Mouse (Mus musculus) kidney, embryonic 15.5 days (tissue): Measurements from ENCODE around the gene E130114P18Rik. TPM values are rescaled to one million over a fixed set of nuclear protein-coding genes. Genes with fewer than 3 reads are reported as not detected.
A peak's percentile ranks its signal among the peaks of the same experiment; 100 is the strongest.

Source experiments
- ATAC-seq: fragments of 200-750 bp; cut with Nextera tagmentation; replicated peaks from 2 replicates; pipeline ENCODE4 v1.8.0; 2017; ENCODE audit warnings: moderate TSS enrichment; ENCODE audit not compliant: low FRiP score
- H3K27ac ChIP-seq: fragments of 300-500 bp; sonication (generic); 2 replicates; pipeline ENCODE4 v1.5.1; 2015; ENCODE audit warnings: mild to moderate bottlenecking, inconsistent platforms
- H3K27me3 ChIP-seq: fragments of 300-500 bp; sonication (generic); 2 replicates; pipeline ENCODE4 v1.6.1; 2015; ENCODE audit warnings: inconsistent platforms
- H3K36me3 ChIP-seq: fragments of 300-500 bp; sonication (generic); 2 replicates; pipeline ENCODE4 v1.6.1; 2015; ENCODE audit warnings: inconsistent platforms
- H3K4me1 ChIP-seq: fragments of 300-500 bp; sonication (generic); 2 replicates; pipeline ENCODE4 v1.6.1; 2015; ENCODE audit warnings: inconsistent platforms
- H3K4me2 ChIP-seq: fragments of 300-500 bp; sonication (generic); 2 replicates; pipeline ENCODE4 v1.6.1; 2015; ENCODE audit warnings: moderate library complexity, mild to moderate bottlenecking, inconsistent platforms
- H3K4me3 ChIP-seq: fragments of 300-500 bp; sonication (generic); replicated peaks from 2 replicates; pipeline ENCODE4 v1.5.1; 2015; ENCODE audit warnings: mild to moderate bottlenecking, inconsistent platforms
- H3K9ac ChIP-seq: fragments of 300-500 bp; sonication (generic); 2 replicates; pipeline ENCODE4 v1.6.1; 2015; ENCODE audit warnings: mild to moderate bottlenecking, inconsistent platforms
- H3K9me3 ChIP-seq: fragments of 300-500 bp; sonication (generic); replicated peaks from 2 replicates; pipeline ENCODE4 v1.6.1; 2016; ENCODE audit warnings: inconsistent platforms
- WGBS: fragments of 180-500 bp; shearing (Covaris S2); methylation state at CpG from one replicate; pipeline ENCODE4 v1.1.7; 2015; ENCODE audit warnings: mixed read lengths; 5-methylcytosine and 5-hydroxymethylcytosine counted together
- polyA plus RNA-seq: library from polyadenylated mRNA; unstranded; fragments of >200 nt; fragmentation: Nextera tagmentation; extraction: Ambion mirVana; gene quantifications from 2 replicates; pipeline ENCODE4 v1.2.1, GENCODE M21; 2015

The E130114P18Rik gene
- polyA plus RNA-seq, 1 experiment from 2014 or later = 0.51 TPM

DNA sequence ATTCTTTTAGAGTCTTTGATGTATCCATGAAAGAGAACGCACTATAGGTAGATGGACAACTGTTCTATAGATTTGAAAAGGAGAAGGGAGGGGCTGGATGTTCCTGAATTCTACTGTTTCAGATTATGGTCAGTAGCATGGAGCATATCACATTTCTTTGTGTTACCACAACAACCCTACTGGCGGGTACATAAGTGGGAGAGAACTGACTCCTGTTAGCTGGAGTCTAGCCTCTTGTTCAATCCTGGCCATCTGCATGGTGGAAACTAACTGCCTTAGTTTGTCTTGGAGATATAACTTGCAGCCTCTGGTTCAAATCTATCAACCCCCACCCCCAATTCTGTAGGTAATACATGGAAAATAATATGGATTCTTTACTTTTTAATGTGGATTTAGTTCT, 4.1 kb downstream of the E130114P18Rik start:
- peak overlapping the region; percentile 48; the same call in 1 of the 2 replicates for H3K4me3 ChIP-seq
- WGBS = 59% methylated on average over 2 of the region's 2 CpGs

GRCm38 (mm10) chr4:97773110-97773593, 4.7 kb downstream of the E130114P18Rik start:
- Histone ChIP-seq H3K4me3 (peak overlapping the region; percentile 48), H3K9me3 (no peaks in the 10 kb centered on the region), H3K9ac (no peak overlapping the region), H3K4me1 (peaks cover 40% of the 10 kb centered on the region), H3K4me2 (peak overlapping the region; percentile 63), H3K27ac (peak overlapping the region; percentile 94), H3K36me3 (no peaks in the 10 kb centered on the region), H3K27me3 (peaks cover 42% of the 10 kb centered on the region)
- ATAC-seq = peak; percentile 69
- under 1% methylated on average over 14 of the region's 14 CpGs for WGBS

More for the DNA sequence above, 4.1 kb downstream of the E130114P18Rik start:
- H3K4me2 ChIP-seq = peak overlapping the region; percentile 63
- H3K36me3 ChIP-seq = no peaks in the 10 kb centered on the region
- H3K9ac ChIP-seq = no peak overlapping the region
- H3K27me3 ChIP-seq = peaks cover 44% of the 10 kb centered on the region
- H3K27ac ChIP-seq = peak overlapping the region; percentile 68
- H3K9me3 ChIP-seq = no peaks in the 10 kb centered on the region
- no peak for ATAC-seq
- H3K4me1 ChIP-seq = peaks cover 47% of the 10 kb centered on the region

- H3K36me3 ChIP-seq = no peaks in the 10 kb centered on the region
- H3K9me3 ChIP-seq = no peaks in the 10 kb centered on the region
- H3K4me1 ChIP-seq = peaks cover 36% of the 10 kb centered on the region
- peaks cover 37% of the 10 kb centered on the region for H3K27me3 ChIP-seq
- peak within 1 kb of the TSS; percentile 63 for H3K4me2 ChIP-seq
- H3K9ac ChIP-seq = peak within 1 kb of the TSS; percentile 37
- peak within 1 kb of the TSS; percentile 94 for H3K27ac ChIP-seq
- 0% methylated on average over 9 of the region's 9 CpGs for WGBS
- H3K4me3 ChIP-seq = peak within 1 kb of the TSS; percentile 48
- ATAC-seq = no peak
Observed at GRCm38 (mm10) chr4:97772641-97773040, 5.2 kb downstream of the E130114P18Rik start, which contains the start of gene Nfia. TSS of gene Nfia (plus strand) at chr4:97772734.

DNA sequence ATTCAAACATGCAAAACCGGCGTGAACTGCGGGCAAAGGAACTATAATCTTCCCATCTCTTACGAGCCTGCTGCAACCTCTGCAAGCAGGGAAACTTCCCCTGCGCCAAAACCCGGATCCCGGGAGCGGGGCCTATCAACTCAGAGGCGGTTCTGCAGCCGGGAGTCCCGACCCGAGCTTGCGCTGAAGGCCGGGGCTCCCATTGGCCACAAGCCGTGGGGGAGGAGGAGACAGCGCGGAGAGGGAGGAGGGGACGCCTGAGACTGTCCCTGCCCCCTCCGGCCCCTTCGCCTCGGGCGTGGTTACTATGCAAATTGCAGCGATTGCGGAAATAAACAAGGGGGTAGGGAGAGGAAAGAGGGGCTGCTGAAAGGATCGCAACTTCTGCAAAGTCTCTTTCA, 5.8 kb downstream of the E130114P18Rik start:
- no peaks in the 10 kb centered on the region for H3K36me3 ChIP-seq
- peaks cover 33% of the 10 kb centered on the region for H3K27me3 ChIP-seq
- peak overlapping the region; percentile 63 for H3K4me2 ChIP-seq
- H3K4me3 ChIP-seq = peak overlapping the region; percentile 48
- H3K9ac ChIP-seq = peak overlapping the region; percentile 37
- peaks cover 32% of the 10 kb centered on the region for H3K4me1 ChIP-seq
- WGBS = under 1% methylated on average over 25 of the region's 25 CpGs
- peak; percentile 97 for ATAC-seq
- peak overlapping the region; percentile 94 for H3K27ac ChIP-seq
- no peaks in the 10 kb centered on the region for H3K9me3 ChIP-seq

DNA sequence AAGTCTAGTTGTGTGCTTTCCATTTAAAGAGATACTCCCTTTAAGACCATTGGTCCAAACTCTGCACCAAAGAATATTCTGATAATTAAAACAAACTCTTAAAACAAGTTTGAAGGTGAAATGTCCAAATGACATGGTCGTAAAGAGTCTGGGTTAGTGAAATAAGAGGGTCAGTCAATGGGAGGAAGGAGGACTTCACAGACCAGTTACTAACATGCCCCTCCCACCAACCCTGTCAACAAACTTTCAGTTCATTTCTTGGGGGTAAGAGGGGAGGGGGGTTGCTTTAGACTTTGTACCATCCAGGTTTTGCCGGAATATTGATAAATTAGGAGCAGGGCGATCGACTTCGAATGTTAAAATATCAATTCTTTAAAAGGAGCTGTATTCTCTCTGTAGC, 6.5 kb downstream of the E130114P18Rik start:
- Histone ChIP-seq H3K4me2 (peak overlapping the region; percentile 63), H3K27me3 (peaks cover 32% of the 10 kb centered on the region), H3K4me1 (peaks cover 28% of the 10 kb centered on the region), H3K27ac (peak overlapping the region; percentile 94), H3K36me3 (no peaks in the 10 kb centered on the region), H3K9ac (peak overlapping the region; percentile 37; the same call in 1 of the 2 replicates), H3K9me3 (no peaks in the 10 kb centered on the region), H3K4me3 (peak overlapping the region; percentile 48)
- ATAC-seq = no peak
- WGBS = 13% methylated on average over 5 of the region's 5 CpGs

- ATAC-seq = no peak
- H3K4me2 ChIP-seq = no peak overlapping the region
- peaks cover 22% of the 10 kb centered on the region for H3K4me1 ChIP-seq
- H3K9ac ChIP-seq = no peak overlapping the region
- no peaks in the 10 kb centered on the region for H3K36me3 ChIP-seq
- H3K9me3 ChIP-seq = no peaks in the 10 kb centered on the region
- H3K27me3 ChIP-seq = peaks cover 19% of the 10 kb centered on the region
- no peak overlapping the region for H3K27ac ChIP-seq
- no peak overlapping the region for H3K4me3 ChIP-seq
- WGBS = no CpG with 5 or more reads among the region's 1 CpGs
Observed at GRCm38 (mm10) chr4:97769861-97770260, 8.0 kb downstream of the E130114P18Rik start.

DNA sequence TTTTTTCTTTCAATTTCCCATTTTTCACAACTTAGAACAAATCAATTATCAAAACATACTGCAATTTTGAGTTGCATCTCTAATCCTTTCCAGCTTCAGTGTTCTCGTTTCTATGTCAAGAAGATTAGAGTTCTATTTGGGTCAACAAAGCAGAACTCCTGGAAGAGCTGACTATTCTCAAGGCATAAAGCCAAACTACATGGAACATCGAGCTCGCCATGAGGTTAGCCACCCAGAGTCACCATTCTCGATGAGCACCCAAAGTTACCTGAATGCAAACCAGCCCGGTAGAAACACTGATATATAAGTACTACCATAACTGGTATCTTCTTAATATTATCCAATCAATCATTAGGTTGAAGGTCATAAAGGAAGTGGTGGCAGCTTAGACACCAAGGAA, 10.4 kb downstream of the E130114P18Rik start:
- Histone ChIP-seq H3K4me1 (peaks cover 9% of the 10 kb centered on the region), H3K4me3 (no peak overlapping the region), H3K9ac (no peak overlapping the region), H3K4me2 (no peak overlapping the region), H3K9me3 (no peaks in the 10 kb centered on the region), H3K27ac (no peak overlapping the region), H3K36me3 (no peaks in the 10 kb centered on the region), H3K27me3 (0 out of 2 replicates have a peak, but pooled peaks cover 7% of the 10 kb centered on the region)
- 89% methylated on average over 5 of the region's 5 CpGs for WGBS
- ATAC-seq = no peak

DNA sequence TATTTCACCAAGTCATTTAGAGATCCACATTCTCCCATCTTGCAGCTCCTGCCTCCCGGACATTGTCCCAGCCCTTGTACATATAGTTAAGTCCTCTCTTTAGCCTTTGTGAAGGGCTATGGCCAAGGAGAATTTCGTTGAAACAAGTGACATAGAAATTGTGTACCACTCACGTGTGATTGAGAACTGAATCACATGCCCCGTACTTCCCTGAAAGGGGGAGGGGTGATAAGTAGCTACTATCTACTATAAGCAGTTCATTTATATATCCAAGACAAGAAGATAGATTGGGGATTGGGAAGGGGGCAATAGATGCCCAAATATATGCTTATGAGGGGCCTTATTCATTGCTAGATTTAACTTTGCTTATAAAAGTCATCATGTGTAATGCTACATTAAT, 10.9 kb downstream of the E130114P18Rik start:
- Histone ChIP-seq H3K36me3 (no peaks in the 10 kb centered on the region), H3K27me3 (peaks cover 12% of the 10 kb centered on the region; the same call in 1 of the 2 replicates), H3K9ac (no peak overlapping the region), H3K4me2 (no peak overlapping the region), H3K4me3 (no peak overlapping the region), H3K4me1 (peaks cover 9% of the 10 kb centered on the region), H3K9me3 (no peaks in the 10 kb centered on the region), H3K27ac (no peak overlapping the region)
- WGBS = 78% methylated on average over 4 of the region's 4 CpGs
- ATAC-seq = no peak

DNA sequence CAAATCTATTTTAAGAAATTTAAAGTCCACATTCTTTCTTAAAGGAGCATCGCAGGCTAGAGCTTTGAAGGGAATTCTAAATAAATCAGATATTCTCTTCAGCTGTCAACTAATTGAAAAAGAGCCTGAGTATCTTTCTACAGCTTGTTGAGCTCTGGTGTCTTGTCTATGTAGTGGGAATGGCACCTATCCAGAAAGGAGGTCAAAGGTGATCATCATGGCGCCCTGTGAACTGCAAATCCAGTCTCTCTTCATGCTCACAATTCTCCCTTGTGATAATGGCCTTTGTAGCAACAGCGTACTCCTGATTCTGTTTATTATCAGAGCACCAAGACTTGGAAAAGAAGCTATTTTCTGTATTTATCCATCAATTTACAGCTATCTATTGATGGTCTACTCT, 11.8 kb downstream of the E130114P18Rik start:
- no peaks in the 10 kb centered on the region for H3K9me3 ChIP-seq
- H3K27ac ChIP-seq = no peak overlapping the region
- H3K4me2 ChIP-seq = no peak overlapping the region
- ATAC-seq = no peak
- whole genome bisulfite sequencing = 91% methylated on average over 3 of the region's 3 CpGs
- H3K36me3 ChIP-seq = no peaks in the 10 kb centered on the region
- H3K9ac ChIP-seq = no peak overlapping the region
- no peak overlapping the region for H3K4me3 ChIP-seq
- peaks cover 19% of the 10 kb centered on the region; the same call in 1 of the 2 replicates for H3K27me3 ChIP-seq
- 0 out of 2 replicates have a peak, but pooled peaks cover 3% of the 10 kb centered on the region for H3K4me1 ChIP-seq

GRCm38 (mm10) chr4:97765341-97766020, 12.4 kb downstream of the E130114P18Rik start:
- Histone ChIP-seq H3K9me3 (no peaks in the 10 kb centered on the region), H3K27me3 (peaks cover 25% of the 10 kb centered on the region), H3K4me2 (no peak overlapping the region), H3K9ac (no peak overlapping the region), H3K4me3 (no peak overlapping the region), H3K36me3 (no peaks in the 10 kb centered on the region), H3K4me1 (0 out of 2 replicates have a peak, but pooled peaks cover 3% of the 10 kb centered on the region), H3K27ac (no peak overlapping the region)
- 63% methylated on average over 4 of the region's 4 CpGs for WGBS
- peak; percentile 80 for ATAC-seq

DNA sequence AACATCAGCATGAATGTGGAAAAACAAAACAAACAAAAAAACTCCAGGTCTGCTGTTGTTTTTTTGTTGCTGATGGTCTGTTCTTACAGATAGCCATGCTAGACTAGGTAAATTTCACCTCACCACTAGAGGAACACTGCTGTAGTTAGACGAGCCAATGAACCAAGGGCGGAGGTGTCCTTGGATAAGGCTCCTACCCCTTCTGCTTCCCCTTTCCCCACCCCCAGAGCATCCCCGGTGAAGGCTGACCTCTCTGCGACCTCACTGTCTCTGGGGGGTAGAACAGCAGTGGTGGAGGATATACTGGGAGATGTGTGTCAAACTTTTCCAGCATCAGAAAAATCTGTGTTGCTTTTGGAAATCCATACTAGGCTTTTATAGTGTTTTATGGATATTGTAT, 13.3 kb downstream of the E130114P18Rik start:
- Histone ChIP-seq H3K4me2 (no peak overlapping the region), H3K27ac (no peak overlapping the region), H3K27me3 (peaks cover 30% of the 10 kb centered on the region), H3K9ac (no peak overlapping the region), H3K9me3 (no peaks in the 10 kb centered on the region), H3K4me3 (no peak overlapping the region), H3K36me3 (no peaks in the 10 kb centered on the region), H3K4me1 (0 out of 2 replicates have a peak, but pooled peaks cover 3% of the 10 kb centered on the region)
- WGBS = 31% methylated on average over 4 of the region's 4 CpGs
- no peak for ATAC-seq

DNA sequence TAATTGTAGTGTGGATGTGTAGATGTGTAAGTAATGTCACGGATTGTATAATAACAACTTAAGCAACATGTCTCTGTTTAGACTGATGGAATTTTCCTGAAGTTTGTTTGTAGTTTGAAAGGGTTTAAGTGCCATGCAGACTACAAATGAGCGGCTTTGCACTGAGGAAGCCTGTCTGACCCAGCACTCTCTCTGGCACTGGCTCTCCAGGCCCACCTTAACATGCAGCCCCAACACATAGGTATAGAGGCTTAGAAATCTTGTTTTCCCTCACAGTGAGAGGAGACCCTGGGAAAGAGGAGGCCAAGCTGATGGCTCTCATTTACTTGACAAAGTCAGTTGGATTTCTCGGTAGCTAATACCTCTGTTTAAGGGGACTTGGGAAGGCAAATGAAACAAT, 19.2 kb downstream of the E130114P18Rik start:
- Histone ChIP-seq H3K27ac (no peak overlapping the region), H3K36me3 (no peaks in the 10 kb centered on the region), H3K4me2 (peak overlapping the region; percentile 73), H3K4me3 (peak overlapping the region; percentile 53), H3K27me3 (peaks cover 78% of the 10 kb centered on the region), H3K9me3 (no peaks in the 10 kb centered on the region), H3K4me1 (peaks cover 25% of the 10 kb centered on the region), H3K9ac (no peak overlapping the region)
- WGBS = 36% methylated on average over 3 of the region's 3 CpGs
- ATAC-seq = no peak
